Comparison of ENCODE assay signal across 24 mouse cellular contexts in the genomic region with DNA sequence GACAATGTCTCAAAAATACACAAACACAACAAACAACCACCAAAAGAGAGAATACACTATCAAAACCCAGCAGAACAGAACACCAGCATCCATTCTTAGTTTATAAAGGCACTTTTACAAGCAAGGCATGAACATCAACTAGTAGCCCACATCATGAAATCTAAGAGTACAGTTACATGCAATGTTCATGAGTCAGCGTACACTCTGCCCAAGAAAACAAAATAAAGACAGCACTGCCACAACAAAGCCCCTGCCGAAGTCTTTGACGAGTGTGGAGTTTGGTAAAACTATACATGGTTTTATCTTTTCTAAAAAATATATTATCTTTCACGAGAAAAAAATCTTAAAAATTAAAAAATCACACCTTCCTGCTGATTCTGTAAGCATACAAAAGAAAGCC. TPM values are rescaled to one million over a fixed set of nuclear protein-coding genes. Genes with fewer than 3 reads are reported as not detected.
"Had no signal": no experiment of that assay in that cellular context is flagged by ENCODE, and none has a peak within 500 bp of the region (broad histone marks: within the 10 kb centered on the region; RNA-seq: fewer than 3 reads in every experiment).

No protein-coding gene starts in this region.

- H3K4me1 ChIP-seq: hindbrain, embryonic 12.5 days; liver, embryonic 15.5 days had no signal

- H3K4me2 ChIP-seq: heart, embryonic 11.5 days; heart, embryonic 13.5 days; heart, embryonic 15.5 days; hindbrain, embryonic 12.5 days; hindbrain, embryonic 14.5 days; intestine, embryonic 15.5 days; limb, embryonic 12.5 days; liver, embryonic 11.5 days; liver, embryonic 13.5 days; liver, embryonic 15.5 days had no signal

- H3K27ac ChIP-seq: heart, embryonic 13.5 days; heart, embryonic 15.5 days; hindbrain, embryonic 10.5 days; hindbrain, embryonic 12.5 days; hindbrain, embryonic 14.5 days; intestine, embryonic 15.5 days; layer of hippocampus, adult 2 months; left cerebral cortex, adult 2 months; limb, embryonic 10.5 days; limb, embryonic 12.5 days; liver, embryonic 13.5 days; liver, embryonic 15.5 days had no signal

- H3K36me3 ChIP-seq: heart, embryonic 13.5 days; heart, embryonic 15.5 days; hindbrain, embryonic 10.5 days; hindbrain, embryonic 12.5 days; intestine, embryonic 15.5 days; limb, embryonic 10.5 days; limb, embryonic 12.5 days had no signal

- H3K27me3 ChIP-seq: heart, embryonic 13.5 days; heart, embryonic 15.5 days; hindbrain, embryonic 12.5 days; intestine, embryonic 15.5 days; limb, embryonic 12.5 days; liver, embryonic 13.5 days; liver, embryonic 15.5 days had no signal

- DNase-seq: kidney, adult 18-20 months; kidney, adult 8-10 months; kidney, postnatal 10 days; kidney, postnatal 25 days; kidney, postnatal 4 days; liver; liver, embryonic 13.5 days; liver, postnatal 0 days had no signal

- ATAC-seq: inflammation-experienced regulatory T-cells, adult 6 months; intestine, embryonic 15.5 days; intestine, postnatal 0 days; liver, postnatal 0 days had no signal

- H3K9me3 ChIP-seq: heart, embryonic 13.5 days; heart, embryonic 15.5 days; hindbrain, embryonic 10.5 days; hindbrain, embryonic 12.5 days; intestine, embryonic 15.5 days; limb, embryonic 10.5 days; limb, embryonic 12.5 days; liver, embryonic 13.5 days; liver, embryonic 15.5 days had no signal

- H3K9ac ChIP-seq: heart, embryonic 13.5 days; heart, embryonic 15.5 days; hindbrain, embryonic 12.5 days; hindbrain, embryonic 14.5 days; intestine, embryonic 15.5 days; limb, embryonic 12.5 days; liver, embryonic 13.5 days; liver, embryonic 15.5 days; liver, postnatal 0 days had no signal

- H3K4me3 ChIP-seq: heart, embryonic 13.5 days; heart, embryonic 15.5 days; hindbrain, embryonic 10.5 days; hindbrain, embryonic 12.5 days; intestine, embryonic 15.5 days; layer of hippocampus, adult 2 months; left cerebral cortex, adult 2 months; limb, embryonic 10.5 days; limb, embryonic 12.5 days; liver, embryonic 13.5 days; liver, embryonic 15.5 days had no signal

RNA-seq across cellular contexts. Expression of a gene that starts 58.5 kb away (rescaled TPM):
- total RNA-seq: granulocyte monocyte progenitor cell, adult 5-6 weeks had no signal
- polyA plus RNA-seq: hindbrain, embryonic 10.5 days; inflammation-experienced regulatory T-cells, adult 6 months; limb, embryonic 10.5 days had no signal
